Mouse (Mus musculus): ENCODE data around the gene Frmd4b. TPM values are rescaled to one million over a fixed set of nuclear protein-coding genes. Genes with fewer than 3 reads are reported as not detected.
A peak's percentile ranks its signal among the peaks of the same experiment; 100 is the strongest.

Frmd4b gene
- polyA plus RNA-seq, 1 experiment from 2014 or later: 34.7 TPM

DNA sequence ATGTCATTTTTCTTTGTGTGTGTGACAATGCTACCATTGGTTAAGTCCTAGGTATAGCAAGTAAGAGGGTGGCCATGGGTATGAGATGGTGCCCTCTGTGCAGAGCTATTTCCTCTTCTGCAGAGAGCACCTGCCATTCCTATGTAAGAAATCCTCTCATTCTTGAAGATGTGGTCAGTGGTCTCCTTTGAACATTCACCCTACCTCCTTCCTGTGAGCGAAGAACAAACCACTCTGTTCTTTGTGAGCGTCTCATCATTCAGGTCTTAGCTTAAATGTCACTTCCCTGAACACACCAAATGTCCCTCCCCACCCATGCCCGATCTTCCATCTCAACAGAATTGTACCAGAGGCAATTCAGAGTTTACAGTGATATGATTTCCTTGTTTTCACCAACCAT, 299.4 kb downstream of the Frmd4b start:
- WGBS: 95% methylated on average over 3 of the region's 3 CpGs
- Histone ChIP-seq H3K4me3 (no peak overlapping the region), H3K9ac (no peak overlapping the region), H3K36me3 (ENCODE audit: poor library complexity, severe bottlenecking) (peaks cover 24% of the 10 kb centered on the region), H3K4me2 (no peak overlapping the region), H3K27me3 (no peaks in the 10 kb centered on the region), H3K27ac (no peak overlapping the region), H3K4me1 (peaks cover 7% of the 10 kb centered on the region; the same call in 1 of the 2 replicates), H3K9me3 (replicated peaks) (no peaks in the 10 kb centered on the region)
- ATAC-seq: no peak

- H3K27me3 ChIP-seq: no peaks in the 10 kb centered on the region
- H3K4me1 ChIP-seq: peaks cover 20% of the 10 kb centered on the region
- no peak overlapping the region for H3K4me3 ChIP-seq
- WGBS: 94% methylated on average over 1 of the region's 1 CpGs
- ATAC-seq: no peak
- H3K27ac ChIP-seq: no peak overlapping the region
- H3K9ac ChIP-seq: no peak overlapping the region
- peaks cover 18% of the 10 kb centered on the region for H3K36me3 ChIP-seq (ENCODE audit: poor library complexity, severe bottlenecking)
- H3K9me3 ChIP-seq (replicated peaks): no peaks in the 10 kb centered on the region
- no peak overlapping the region for H3K4me2 ChIP-seq
Observed at GRCm38 (mm10) chr6:97316716-97317115, 300.6 kb downstream of the Frmd4b start.

DNA sequence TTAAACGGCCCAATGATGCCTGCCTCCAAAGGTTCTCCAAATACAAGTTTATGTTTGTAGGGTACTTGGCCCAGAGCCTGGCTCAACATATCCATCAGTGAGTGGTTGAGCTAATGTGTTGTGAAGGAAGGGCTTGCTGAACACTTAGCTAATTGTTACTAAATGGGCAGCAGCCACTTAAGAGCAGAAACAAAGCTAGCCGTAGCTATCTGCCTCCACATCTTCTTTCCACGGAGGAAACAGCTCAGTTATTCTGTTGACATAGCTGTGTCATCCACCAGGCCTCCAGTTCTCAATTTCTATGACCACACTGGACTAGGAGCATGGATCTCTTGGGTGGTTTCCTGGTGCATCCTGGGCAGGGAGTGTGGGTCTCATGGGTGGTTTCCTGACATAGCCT, 302.0 kb downstream of the Frmd4b start:
- Histone ChIP-seq H3K27me3 (no peaks in the 10 kb centered on the region), H3K9ac (no peak overlapping the region), H3K4me3 (no peak overlapping the region), H3K36me3 (ENCODE audit: poor library complexity, severe bottlenecking) (peaks cover 11% of the 10 kb centered on the region; the same call in 1 of the 2 replicates), H3K4me2 (no peak overlapping the region), H3K4me1 (peaks cover 29% of the 10 kb centered on the region), H3K27ac (no peak overlapping the region), H3K9me3 (replicated peaks) (no peaks in the 10 kb centered on the region)
- 69% methylated on average over 3 of the region's 3 CpGs for WGBS
- no peak for ATAC-seq

- Histone ChIP-seq H3K4me3 (peak overlapping the region; percentile 29), H3K9me3 (replicated peaks) (no peaks in the 10 kb centered on the region), H3K27me3 (no peaks in the 10 kb centered on the region), H3K27ac (no peak overlapping the region), H3K36me3 (ENCODE audit: poor library complexity, severe bottlenecking) (peaks cover 13% of the 10 kb centered on the region; the same call in 1 of the 2 replicates), H3K9ac (0 out of 2 replicates have a peak overlapping the region, but pooled peaks have one; percentile 57), H3K4me1 (peaks cover 29% of the 10 kb centered on the region), H3K4me2 (peak overlapping the region; percentile 60)
- 14% methylated on average over 3 of the region's 3 CpGs for WGBS
- ATAC-seq: peak; percentile 50; the same call in 1 of the 2 replicates
Observed at GRCm38 (mm10) chr6:97312545-97312939, 304.8 kb downstream of the Frmd4b start.

DNA sequence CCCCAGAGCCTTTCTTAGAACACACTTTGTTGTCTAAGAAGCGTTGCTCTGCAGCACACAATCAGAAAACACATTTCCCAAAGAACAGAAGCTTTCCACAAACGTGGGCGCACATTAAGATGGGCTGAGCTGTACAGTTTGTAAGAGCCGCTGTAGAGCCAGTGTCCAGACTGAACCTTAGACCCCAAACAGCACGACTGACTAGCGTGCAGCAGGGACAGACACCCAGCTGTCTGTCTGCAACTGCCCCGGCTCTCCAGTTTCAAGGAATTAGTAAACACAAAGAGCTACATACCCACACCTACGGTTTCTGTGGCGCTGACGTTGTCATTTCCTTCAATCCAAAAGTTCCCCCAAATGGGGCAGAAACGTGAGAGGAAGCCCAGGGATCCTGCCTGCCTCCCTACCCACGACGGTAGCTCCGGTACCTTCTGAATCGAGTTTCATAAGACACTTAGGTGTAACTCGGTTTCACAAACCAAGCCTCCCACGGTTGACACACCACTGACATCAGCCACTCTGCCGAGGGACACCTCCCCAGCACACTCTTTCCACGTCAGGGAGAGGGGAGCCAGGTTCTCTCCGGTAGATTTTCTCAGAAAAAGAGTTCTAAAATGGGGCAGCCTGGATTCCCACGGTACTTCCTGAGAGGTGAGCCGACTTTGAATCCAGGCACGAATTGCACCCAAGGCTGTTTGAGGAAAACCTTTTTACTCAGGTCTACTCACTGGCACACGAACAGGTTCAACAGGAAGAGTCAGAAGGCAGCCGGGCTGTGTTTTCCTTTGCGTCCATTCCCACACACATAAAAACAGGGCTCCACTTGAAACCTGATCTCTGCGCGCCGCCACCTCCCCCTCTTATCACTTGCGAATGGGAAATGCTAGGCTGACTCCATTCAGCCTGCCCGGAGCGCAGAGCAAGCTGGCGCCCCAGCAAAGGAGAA, 305.5 kb downstream of the Frmd4b start:
- H3K9ac ChIP-seq: peak overlapping the region; percentile 57
- ATAC-seq: peak; percentile 72; the same call in 1 of the 2 replicates
- H3K27ac ChIP-seq: no peak overlapping the region
- H3K4me1 ChIP-seq: peaks cover 29% of the 10 kb centered on the region
- H3K9me3 ChIP-seq (replicated peaks): no peaks in the 10 kb centered on the region
- H3K27me3 ChIP-seq: no peaks in the 10 kb centered on the region
- peaks cover 18% of the 10 kb centered on the region; the same call in 1 of the 2 replicates for H3K36me3 ChIP-seq (ENCODE audit: poor library complexity, severe bottlenecking)
- peak overlapping the region; percentile 29 for H3K4me3 ChIP-seq
- 3% methylated on average over 33 of the region's 33 CpGs for WGBS
- H3K4me2 ChIP-seq: peak overlapping the region; percentile 60

DNA sequence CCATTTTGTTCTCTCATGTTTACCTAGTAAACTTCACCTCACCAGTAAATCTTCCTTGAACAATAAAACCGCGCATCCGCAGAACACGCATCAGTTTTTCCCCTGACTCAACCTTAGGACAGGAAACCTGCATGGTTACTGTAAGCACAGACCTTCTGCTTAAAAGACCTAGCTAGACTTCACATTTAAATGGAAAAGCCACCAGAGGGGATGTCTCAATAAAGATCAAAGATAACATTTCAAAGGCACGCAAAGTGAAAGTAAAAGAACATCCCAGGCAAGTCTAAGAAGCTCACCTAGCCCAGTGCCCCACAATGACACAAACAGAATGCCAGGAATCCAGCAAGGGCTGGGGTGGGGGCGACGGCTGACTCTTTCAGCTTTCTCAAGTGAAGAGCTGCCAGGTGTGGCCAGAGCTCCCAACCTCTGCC, 306.4 kb downstream of the Frmd4b start:
- H3K9ac ChIP-seq: no peak overlapping the region
- no peaks in the 10 kb centered on the region for H3K9me3 ChIP-seq (replicated peaks)
- H3K4me3 ChIP-seq: no peak overlapping the region
- H3K4me2 ChIP-seq: peak overlapping the region; percentile 60
- H3K27ac ChIP-seq: no peak overlapping the region
- H3K27me3 ChIP-seq: no peaks in the 10 kb centered on the region
- WGBS: 52% methylated on average over 7 of the region's 7 CpGs
- H3K36me3 ChIP-seq (ENCODE audit: poor library complexity, severe bottlenecking): peaks cover 26% of the 10 kb centered on the region; the same call in 1 of the 2 replicates
- peaks cover 29% of the 10 kb centered on the region for H3K4me1 ChIP-seq
- no peak for ATAC-seq

GRCm38 (mm10) chr6:97309161-97309560, 308.2 kb downstream of the Frmd4b start:
- peaks cover 43% of the 10 kb centered on the region for H3K4me1 ChIP-seq
- no peak overlapping the region for H3K4me3 ChIP-seq
- no peak overlapping the region for H3K27ac ChIP-seq
- no peak for ATAC-seq
- no peak overlapping the region for H3K9ac ChIP-seq
- H3K36me3 ChIP-seq (ENCODE audit: poor library complexity, severe bottlenecking): peaks cover 42% of the 10 kb centered on the region
- 51% methylated on average over 6 of the region's 6 CpGs for WGBS
- no peaks in the 10 kb centered on the region for H3K27me3 ChIP-seq
- H3K9me3 ChIP-seq (replicated peaks): no peaks in the 10 kb centered on the region
- H3K4me2 ChIP-seq: no peak overlapping the region

DNA sequence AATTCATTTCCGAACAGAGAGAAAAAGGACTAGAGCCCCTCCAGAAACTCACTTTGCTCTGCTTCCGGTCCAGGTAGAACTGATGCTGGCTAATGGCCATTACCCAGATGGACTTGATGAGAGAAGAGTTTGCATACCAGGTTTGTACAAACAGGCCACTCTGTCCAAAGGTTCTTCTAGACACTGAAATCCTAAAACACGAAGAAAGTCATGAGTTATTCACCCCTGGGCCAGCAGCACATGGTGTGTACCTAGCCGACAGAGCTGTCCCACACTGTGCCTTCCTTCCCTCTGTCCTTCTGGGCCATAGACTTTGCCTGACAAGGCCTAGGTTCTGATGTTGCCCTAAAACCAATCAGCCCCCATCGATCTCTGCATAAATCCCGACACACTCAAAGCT, 308.8 kb downstream of the Frmd4b start:
- H3K27me3 ChIP-seq: no peaks in the 10 kb centered on the region
- no peak for ATAC-seq
- H3K36me3 ChIP-seq (ENCODE audit: poor library complexity, severe bottlenecking): peaks cover 48% of the 10 kb centered on the region
- H3K4me3 ChIP-seq: no peak overlapping the region
- H3K4me2 ChIP-seq: no peak overlapping the region
- peaks cover 45% of the 10 kb centered on the region for H3K4me1 ChIP-seq
- no peak overlapping the region for H3K27ac ChIP-seq
- no peak overlapping the region for H3K9ac ChIP-seq
- no peaks in the 10 kb centered on the region for H3K9me3 ChIP-seq (replicated peaks)
- WGBS: 84% methylated on average over 6 of the region's 6 CpGs

DNA sequence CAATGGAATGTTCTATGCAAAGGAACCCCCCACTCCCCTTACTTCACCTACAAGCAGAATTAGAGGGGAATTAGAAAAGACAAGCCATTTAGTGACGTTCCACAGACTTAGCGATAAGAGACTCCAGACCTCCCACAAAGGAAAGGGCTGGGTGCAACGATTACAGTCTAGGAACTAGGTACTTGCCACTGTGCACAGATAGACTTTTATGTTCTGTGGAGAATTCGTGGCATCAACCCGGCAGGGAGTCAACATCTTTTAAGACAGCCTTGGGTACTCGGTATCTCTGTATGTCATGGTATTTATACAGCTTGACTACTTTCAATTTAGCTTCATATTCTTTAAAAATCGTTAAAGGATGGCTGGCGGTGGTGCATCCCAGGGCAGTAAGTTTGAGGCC, 310.1 kb downstream of the Frmd4b start:
- Histone ChIP-seq H3K4me3 (no peak overlapping the region), H3K9me3 (replicated peaks) (no peaks in the 10 kb centered on the region), H3K4me1 (peaks cover 44% of the 10 kb centered on the region), H3K9ac (no peak overlapping the region), H3K27ac (no peak overlapping the region), H3K36me3 (ENCODE audit: poor library complexity, severe bottlenecking) (peaks cover 61% of the 10 kb centered on the region), H3K4me2 (no peak overlapping the region), H3K27me3 (no peaks in the 10 kb centered on the region)
- WGBS: 65% methylated on average over 8 of the region's 8 CpGs
- no peak for ATAC-seq

DNA sequence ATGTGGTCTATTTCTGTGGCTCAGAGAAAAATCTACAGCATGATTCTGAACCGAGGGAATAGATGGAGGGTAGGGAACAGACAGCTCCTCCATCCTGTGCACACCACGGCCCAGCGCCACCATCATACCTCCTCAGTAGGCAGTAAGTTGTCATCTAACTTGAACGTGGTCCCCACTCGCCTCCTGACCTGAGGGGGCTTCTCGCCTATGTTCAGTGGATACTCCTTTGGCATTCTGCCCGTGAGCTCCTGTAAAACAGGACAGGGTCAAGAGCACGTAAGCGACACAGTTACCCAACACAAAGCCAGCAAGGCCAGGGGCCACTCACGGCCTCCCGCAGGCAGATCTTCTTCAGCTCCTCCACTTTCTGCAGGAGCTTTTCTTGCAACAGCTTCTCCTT, 311.0 kb downstream of the Frmd4b start:
- no peaks in the 10 kb centered on the region for H3K9me3 ChIP-seq (replicated peaks)
- H3K4me2 ChIP-seq: no peak overlapping the region
- peaks cover 35% of the 10 kb centered on the region for H3K4me1 ChIP-seq
- no peaks in the 10 kb centered on the region for H3K27me3 ChIP-seq
- peaks cover 61% of the 10 kb centered on the region for H3K36me3 ChIP-seq (ENCODE audit: poor library complexity, severe bottlenecking)
- no peak overlapping the region for H3K4me3 ChIP-seq
- 83% methylated on average over 11 of the region's 11 CpGs for WGBS
- no peak overlapping the region for H3K27ac ChIP-seq
- no peak for ATAC-seq
- no peak overlapping the region for H3K9ac ChIP-seq

DNA sequence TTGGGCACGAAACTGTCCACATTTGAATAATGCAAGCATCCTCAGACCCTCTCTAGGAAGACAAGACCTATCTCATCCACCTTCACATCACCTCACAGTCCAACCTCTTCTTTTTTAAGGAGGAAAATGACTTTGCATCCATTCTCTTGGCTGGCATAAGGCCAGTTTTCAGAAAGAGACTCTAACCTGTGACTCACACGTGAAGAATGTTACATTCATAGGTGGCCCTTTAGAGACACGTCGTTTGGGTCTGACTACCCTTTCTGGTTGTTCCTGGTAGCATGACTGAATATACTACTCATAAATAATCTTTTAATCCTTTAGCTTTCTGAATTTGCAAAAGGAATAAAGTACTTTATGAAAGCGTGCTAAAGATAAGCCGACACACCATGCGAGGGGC, 311.9 kb downstream of the Frmd4b start:
- Histone ChIP-seq H3K27ac (no peak overlapping the region), H3K4me2 (no peak overlapping the region), H3K36me3 (ENCODE audit: poor library complexity, severe bottlenecking) (peaks cover 61% of the 10 kb centered on the region), H3K27me3 (no peaks in the 10 kb centered on the region), H3K9me3 (replicated peaks) (no peaks in the 10 kb centered on the region), H3K4me1 (peaks cover 29% of the 10 kb centered on the region), H3K9ac (no peak overlapping the region), H3K4me3 (no peak overlapping the region)
- ATAC-seq: no peak
- 83% methylated on average over 7 of the region's 7 CpGs for WGBS

- no peak for ATAC-seq
- no peak overlapping the region for H3K9ac ChIP-seq
- WGBS: 58% methylated on average over 11 of the region's 11 CpGs
- H3K9me3 ChIP-seq (replicated peaks): no peaks in the 10 kb centered on the region
- no peak overlapping the region for H3K4me2 ChIP-seq
- H3K4me1 ChIP-seq: peaks cover 29% of the 10 kb centered on the region
- H3K27me3 ChIP-seq: no peaks in the 10 kb centered on the region
- H3K27ac ChIP-seq: peak overlapping the region; percentile 31; the same call in 1 of the 2 replicates
- H3K4me3 ChIP-seq: no peak overlapping the region
- H3K36me3 ChIP-seq (ENCODE audit: poor library complexity, severe bottlenecking): peaks cover 66% of the 10 kb centered on the region
Observed at GRCm38 (mm10) chr6:97305010-97305409, 312.3 kb downstream of the Frmd4b start.

All from forebrain, embryonic 13.5 days (tissue).